Mouse (Mus musculus): ENCODE data around the gene Scaf4. TPM values are rescaled to one million over a fixed set of nuclear protein-coding genes. Genes with fewer than 3 reads are reported as not detected.

Gene Scaf4
- polyA plus RNA-seq, 1 experiment from 2014 or later = 34.7 TPM

- no peak overlapping the region for H3K9ac ChIP-seq
- H3K27ac ChIP-seq = no peak overlapping the region
- 88% methylated on average over 10 of the region's 10 CpGs for WGBS
- H3K9me3 ChIP-seq = no peaks in the 10 kb centered on the region
- no peak overlapping the region for H3K4me2 ChIP-seq (replicated peaks)
- no peak for ATAC-seq (ENCODE audit: low FRiP score, low read depth)
- no peaks in the 10 kb centered on the region for H3K27me3 ChIP-seq (replicated peaks)
- no peaks in the 10 kb centered on the region for H3K36me3 ChIP-seq
- H3K4me1 ChIP-seq = no peaks in the 10 kb centered on the region
- H3K4me3 ChIP-seq = no peak overlapping the region
These were observed 73.6 kb downstream of the Scaf4 start for GRCm38 (mm10) chr16:90210717-90211116.

- ATAC-seq (ENCODE audit: low FRiP score, low read depth) = no peak
- H3K4me2 ChIP-seq (replicated peaks) = no peak overlapping the region
These were observed 75.3 kb downstream of the Scaf4 start for GRCm38 (mm10) chr16:90208996-90209395.

GRCm38 (mm10) chr16:90204868-90205267 lies 79.4 kb downstream of the Scaf4 start:
- H3K36me3 ChIP-seq = no peaks in the 10 kb centered on the region
- ATAC-seq (ENCODE audit: low FRiP score, low read depth) = no peak
- H3K4me2 ChIP-seq (replicated peaks) = no peak overlapping the region
- no peak overlapping the region for H3K9ac ChIP-seq
- no peaks in the 10 kb centered on the region for H3K9me3 ChIP-seq
- H3K4me3 ChIP-seq = no peak overlapping the region
- H3K4me1 ChIP-seq = no peaks in the 10 kb centered on the region
- no peak overlapping the region for H3K27ac ChIP-seq
- no peaks in the 10 kb centered on the region for H3K27me3 ChIP-seq (replicated peaks)
- 96% methylated on average over 2 of the region's 2 CpGs for WGBS

More at GRCm38 (mm10) chr16:90208996-90209395, 75.3 kb downstream of the Scaf4 start:
- H3K4me1 ChIP-seq = no peaks in the 10 kb centered on the region
- H3K9me3 ChIP-seq = no peaks in the 10 kb centered on the region
- no peaks in the 10 kb centered on the region for H3K27me3 ChIP-seq (replicated peaks)
- 78% methylated on average over 3 of the region's 3 CpGs for WGBS
- no peak overlapping the region for H3K9ac ChIP-seq
- H3K27ac ChIP-seq = no peak overlapping the region
- H3K4me3 ChIP-seq = no peak overlapping the region
- H3K36me3 ChIP-seq = no peaks in the 10 kb centered on the region

GRCm38 (mm10) chr16:90203226-90203962 lies 80.9 kb downstream of the Scaf4 start:
- ATAC-seq (ENCODE audit: low FRiP score, low read depth) = no peak
- no peaks in the 10 kb centered on the region for H3K9me3 ChIP-seq
- H3K27ac ChIP-seq = no peak overlapping the region
- no peaks in the 10 kb centered on the region for H3K27me3 ChIP-seq (replicated peaks)
- no peak overlapping the region for H3K4me3 ChIP-seq
- 87% methylated on average over 6 of the region's 6 CpGs for WGBS
- no peaks in the 10 kb centered on the region for H3K36me3 ChIP-seq
- no peak overlapping the region for H3K9ac ChIP-seq
- no peaks in the 10 kb centered on the region for H3K4me1 ChIP-seq
- H3K4me2 ChIP-seq (replicated peaks) = no peak overlapping the region

GRCm38 (mm10) chr16:90202140-90202539 lies 82.2 kb downstream of the Scaf4 start:
- WGBS = 77% methylated on average over 19 of the region's 19 CpGs
- ATAC-seq (ENCODE audit: low FRiP score, low read depth) = no peak
- H3K27ac ChIP-seq = no peak overlapping the region
- no peaks in the 10 kb centered on the region for H3K9me3 ChIP-seq
- no peak overlapping the region for H3K4me3 ChIP-seq
- H3K9ac ChIP-seq = no peak overlapping the region
- 0 out of 2 replicates have a peak, but pooled peaks cover 3% of the 10 kb centered on the region for H3K4me1 ChIP-seq
- no peaks in the 10 kb centered on the region for H3K36me3 ChIP-seq
- no peaks in the 10 kb centered on the region for H3K27me3 ChIP-seq (replicated peaks)
- no peak overlapping the region for H3K4me2 ChIP-seq (replicated peaks)

- Histone ChIP-seq H3K27ac (no peak overlapping the region), H3K36me3 (no peaks in the 10 kb centered on the region), H3K27me3 (replicated peaks) (no peaks in the 10 kb centered on the region), H3K4me1 (0 out of 2 replicates have a peak, but pooled peaks cover 3% of the 10 kb centered on the region), H3K9me3 (no peaks in the 10 kb centered on the region), H3K4me2 (replicated peaks) (no peak overlapping the region), H3K9ac (no peak overlapping the region), H3K4me3 (no peak overlapping the region)
- 90% methylated on average over 10 of the region's 10 CpGs for WGBS
- ATAC-seq (ENCODE audit: low FRiP score, low read depth) = no peak
These were observed 85.1 kb downstream of the Scaf4 start for GRCm38 (mm10) chr16:90199174-90199573.

- no peak overlapping the region for H3K4me3 ChIP-seq
- no peaks in the 10 kb centered on the region for H3K9me3 ChIP-seq
- H3K4me1 ChIP-seq = 0 out of 2 replicates have a peak, but pooled peaks cover 3% of the 10 kb centered on the region
- 93% methylated on average over 6 of the region's 6 CpGs for WGBS
- no peak for ATAC-seq (ENCODE audit: low FRiP score, low read depth)
- no peak overlapping the region for H3K9ac ChIP-seq
- H3K27me3 ChIP-seq (replicated peaks) = no peaks in the 10 kb centered on the region
- no peaks in the 10 kb centered on the region for H3K36me3 ChIP-seq
- H3K27ac ChIP-seq = no peak overlapping the region
- no peak overlapping the region for H3K4me2 ChIP-seq (replicated peaks)
These were observed 85.7 kb downstream of the Scaf4 start for GRCm38 (mm10) chr16:90198626-90199025.

GRCm38 (mm10) chr16:90197337-90197973 lies 86.8 kb downstream of the Scaf4 start:
- H3K9ac ChIP-seq = peak overlapping the region; percentile 52
- H3K4me3 ChIP-seq = peak overlapping the region; percentile 38
- ATAC-seq (ENCODE audit: low FRiP score, low read depth) = peak; percentile 93
- 0 out of 2 replicates have a peak, but pooled peaks cover 3% of the 10 kb centered on the region for H3K4me1 ChIP-seq
- no peaks in the 10 kb centered on the region for H3K9me3 ChIP-seq
- peak overlapping the region; percentile 57 for H3K4me2 ChIP-seq (replicated peaks)
- no peaks in the 10 kb centered on the region for H3K36me3 ChIP-seq
- 4% methylated on average over 22 of the region's 22 CpGs for WGBS
- H3K27ac ChIP-seq = no peak overlapping the region
- no peaks in the 10 kb centered on the region for H3K27me3 ChIP-seq (replicated peaks)

GRCm38 (mm10) chr16:90196688-90197240 lies 87.5 kb downstream of the Scaf4 start:
- Histone ChIP-seq H3K4me3 (no peak overlapping the region), H3K27me3 (replicated peaks) (no peaks in the 10 kb centered on the region), H3K9ac (no peak overlapping the region), H3K27ac (no peak overlapping the region), H3K4me2 (replicated peaks) (peak overlapping the region; percentile 57), H3K4me1 (0 out of 2 replicates have a peak, but pooled peaks cover 3% of the 10 kb centered on the region), H3K36me3 (no peaks in the 10 kb centered on the region), H3K9me3 (no peaks in the 10 kb centered on the region)
- no peak for ATAC-seq (ENCODE audit: low FRiP score, low read depth)
- WGBS = 87% methylated on average over 7 of the region's 7 CpGs

GRCm38 (mm10) chr16:90193719-90194118 lies 90.6 kb downstream of the Scaf4 start:
- no peak overlapping the region for H3K4me3 ChIP-seq

GRCm38 (mm10) chr16:90191289-90191688 lies 93.0 kb downstream of the Scaf4 start:
- peaks cover 4% of the 10 kb centered on the region; the same call in 1 of the 2 replicates for H3K4me1 ChIP-seq
- no peak overlapping the region for H3K4me2 ChIP-seq (replicated peaks)
- H3K9ac ChIP-seq = no peak overlapping the region
- H3K27me3 ChIP-seq (replicated peaks) = no peaks in the 10 kb centered on the region
- H3K27ac ChIP-seq = no peak overlapping the region
- H3K9me3 ChIP-seq = no peaks in the 10 kb centered on the region
- no peak for ATAC-seq (ENCODE audit: low FRiP score, low read depth)
- H3K4me3 ChIP-seq = no peak overlapping the region
- H3K36me3 ChIP-seq = no peaks in the 10 kb centered on the region
- 80% methylated on average over 6 of the region's 6 CpGs for WGBS

More at GRCm38 (mm10) chr16:90193719-90194118, 90.6 kb downstream of the Scaf4 start:
- Histone ChIP-seq H3K27ac (no peak overlapping the region), H3K9ac (no peak overlapping the region), H3K4me2 (replicated peaks) (no peak overlapping the region), H3K4me1 (0 out of 2 replicates have a peak, but pooled peaks cover 3% of the 10 kb centered on the region), H3K9me3 (no peaks in the 10 kb centered on the region), H3K36me3 (no peaks in the 10 kb centered on the region), H3K27me3 (replicated peaks) (no peaks in the 10 kb centered on the region)
- no peak for ATAC-seq (ENCODE audit: low FRiP score, low read depth)

GRCm38 (mm10) chr16:90187453-90187852 lies 96.8 kb downstream of the Scaf4 start:
- Histone ChIP-seq H3K9me3 (no peaks in the 10 kb centered on the region), H3K4me2 (replicated peaks) (no peak overlapping the region), H3K27me3 (replicated peaks) (no peaks in the 10 kb centered on the region), H3K36me3 (no peaks in the 10 kb centered on the region), H3K4me3 (no peak overlapping the region), H3K27ac (no peak overlapping the region), H3K4me1 (peaks cover 4% of the 10 kb centered on the region; the same call in 1 of the 2 replicates), H3K9ac (no peak overlapping the region)
- ATAC-seq (ENCODE audit: low FRiP score, low read depth) = peak; percentile 35
- WGBS = 29% methylated on average over 13 of the region's 13 CpGs

Data from neural tube, embryonic 12.5 days (tissue).